Mouse (Mus musculus) thymus, postnatal 4 days (tissue): ENCODE data around the gene Cald1.

Experiments used
- DNase-seq: peaks from one replicate; pipeline ENCODE4 v3.0.0; 2021

Cald1 gene

GRCm38 (mm10) chr6:34598121-34599065 lies at the start of gene Cald1:
Gene Cald1, plus strand, starts transcription at chr6:34598500.
- DNase-seq: no peak

- peak; percentile 85 for DNase-seq
Measured at GRCm38 (mm10) chr6:34549017-34549416, 49.3 kb upstream of the Cald1 start.

GRCm38 (mm10) chr6:34552489-34553157 lies 45.7 kb upstream of the Cald1 start:
- no peak for DNase-seq

GRCm38 (mm10) chr6:34554291-34554997 lies 43.9 kb upstream of the Cald1 start:
- no peak for DNase-seq

GRCm38 (mm10) chr6:34559521-34559920 lies 38.8 kb upstream of the Cald1 start:
- no peak for DNase-seq

- DNase-seq: no peak
Measured at GRCm38 (mm10) chr6:34565176-34565880, 33.0 kb upstream of the Cald1 start.

- no peak for DNase-seq
Measured at GRCm38 (mm10) chr6:34567298-34567697, 31.0 kb upstream of the Cald1 start.

- no peak for DNase-seq
Measured at GRCm38 (mm10) chr6:34579504-34580068, 18.7 kb upstream of the Cald1 start.

GRCm38 (mm10) chr6:34583365-34583764 lies 14.9 kb upstream of the Cald1 start:
- no peak for DNase-seq

- no peak for DNase-seq
Measured at GRCm38 (mm10) chr6:34588066-34588465, 10.2 kb upstream of the Cald1 start.

- DNase-seq: no peak
Measured at GRCm38 (mm10) chr6:34590716-34591115, 7.6 kb upstream of the Cald1 start.

GRCm38 (mm10) chr6:34593353-34593752 lies 4.9 kb upstream of the Cald1 start:
- DNase-seq: no peak

- DNase-seq: no peak
Measured at GRCm38 (mm10) chr6:34597316-34597715, 984 bp upstream of the Cald1 start.

GRCm38 (mm10) chr6:34599171-34599570 lies 871 bp downstream of the Cald1 start:
- DNase-seq: no peak

- no peak for DNase-seq
Measured at GRCm38 (mm10) chr6:34599631-34600111, 1.4 kb downstream of the Cald1 start.

- no peak for DNase-seq
Measured at GRCm38 (mm10) chr6:34600850-34601249, 2.5 kb downstream of the Cald1 start.

GRCm38 (mm10) chr6:34602091-34602490 lies 3.8 kb downstream of the Cald1 start:
- DNase-seq: no peak

- DNase-seq: no peak
Measured at GRCm38 (mm10) chr6:34606407-34606806, 8.1 kb downstream of the Cald1 start.

- no peak for DNase-seq
Measured at GRCm38 (mm10) chr6:34608603-34609002, 10.3 kb downstream of the Cald1 start.

GRCm38 (mm10) chr6:34609892-34610829 lies 11.9 kb downstream of the Cald1 start:
- no peak for DNase-seq

- DNase-seq: no peak
Measured at GRCm38 (mm10) chr6:34613122-34613521, 14.8 kb downstream of the Cald1 start.
